Mouse (Mus musculus): ENCODE results near the gene Imp4.
A peak's percentile ranks its signal among the peaks of the same experiment; 100 is the strongest.
"Not testable (repeated sequence)": the region's sequence is repeated elsewhere in the genome, so short reads cannot be mapped to it uniquely, and the experiment has no call there.

The Imp4 gene

DNA sequence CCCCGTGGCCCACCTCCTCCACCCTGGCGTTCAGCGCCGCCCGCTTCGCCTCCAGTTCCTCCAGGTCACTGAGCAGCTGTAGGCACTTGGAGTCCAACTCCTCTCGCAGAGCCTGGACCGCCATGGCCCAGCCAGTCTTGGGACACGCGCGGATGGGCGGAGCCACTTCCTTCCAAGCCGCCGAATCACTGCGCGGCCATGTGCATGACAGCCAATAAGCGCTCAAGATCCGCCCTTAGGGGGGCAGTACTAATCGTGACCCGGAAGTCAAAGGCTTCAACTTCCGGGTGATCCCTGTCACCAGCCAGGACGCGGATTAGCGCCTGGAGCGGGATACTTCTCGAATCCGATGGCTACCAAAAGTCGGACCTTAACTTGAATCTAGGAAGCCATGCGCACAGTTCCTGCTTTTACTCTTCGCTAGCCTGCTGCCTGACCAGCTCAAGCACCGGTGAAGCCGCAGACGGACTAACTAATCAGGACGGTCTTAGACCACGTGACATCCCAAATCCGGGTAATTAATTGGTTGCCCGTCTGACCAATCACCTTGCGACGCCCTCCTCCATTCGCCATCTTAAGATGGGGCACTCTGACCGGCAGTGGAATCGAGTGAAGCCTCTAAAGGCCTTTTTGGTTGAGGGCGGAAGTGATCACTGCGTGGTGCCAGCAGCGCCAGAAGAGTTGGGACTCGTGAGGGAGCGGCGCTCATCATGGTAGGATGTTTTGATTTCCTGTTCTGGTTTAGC lies at the start of gene Imp4, which contains the start of gene Ccdc115:
Gene Imp4 (plus strand): TSS at position 637 of the 746 bp plus-strand sequence.
Gene Ccdc115 (minus strand): TSS at position 458 of the 746 bp plus-strand sequence.
- peak; percentile 94 to 96 for DNase-seq

DNA sequence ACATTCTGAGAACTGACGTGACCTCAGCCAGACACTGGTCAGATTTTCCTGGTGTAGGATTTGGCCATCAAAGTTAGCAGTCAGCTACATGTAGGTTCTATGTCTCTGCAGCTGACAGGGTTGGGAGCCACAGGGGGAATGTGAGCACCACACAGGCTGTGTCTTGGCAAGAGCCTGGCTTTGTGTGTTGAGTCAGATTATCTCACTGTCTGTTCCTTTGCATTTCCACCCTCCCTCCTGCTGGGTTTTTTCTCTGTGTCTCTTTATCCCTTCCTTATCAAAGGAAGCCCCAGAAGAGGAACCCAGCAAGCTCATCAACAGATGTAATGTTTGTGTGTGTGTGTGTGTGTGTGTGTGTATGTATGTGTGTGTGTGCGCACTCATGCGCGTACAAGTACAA lies 43.3 kb upstream of the Imp4 start:
- peak in 1 of 2 experiments; percentile 23 for DNase-seq

- peak; percentile 30 to 37 for DNase-seq
Observed at GRCm38 (mm10) chr1:34399182-34399953, 40.3 kb upstream of the Imp4 start.

DNA sequence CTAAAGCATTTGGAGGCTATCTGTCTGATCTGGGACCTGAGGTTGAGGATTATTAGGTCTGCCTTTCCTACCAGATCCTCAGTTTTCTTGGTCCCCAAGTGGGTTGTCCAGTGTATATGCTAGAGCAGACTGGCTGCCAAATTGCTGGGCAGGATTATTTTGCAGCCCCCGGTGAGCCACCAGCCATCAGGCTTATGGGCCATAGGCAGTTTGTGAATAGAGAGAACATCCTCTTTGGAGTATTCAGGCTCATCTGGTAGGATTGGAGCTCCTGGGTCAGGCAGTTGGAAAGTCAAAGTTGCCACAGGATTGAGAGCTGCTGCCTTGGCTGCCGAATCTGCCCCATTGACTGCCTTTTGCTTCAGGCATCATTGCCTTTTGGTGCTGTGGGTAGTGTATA lies 11.2 kb upstream of the Imp4 start:
- DNase-seq, result no peak

GRCm38 (mm10) chr1:34429281-34429680 lies 10.4 kb upstream of the Imp4 start:
- DNase-seq, result no peak

DNA sequence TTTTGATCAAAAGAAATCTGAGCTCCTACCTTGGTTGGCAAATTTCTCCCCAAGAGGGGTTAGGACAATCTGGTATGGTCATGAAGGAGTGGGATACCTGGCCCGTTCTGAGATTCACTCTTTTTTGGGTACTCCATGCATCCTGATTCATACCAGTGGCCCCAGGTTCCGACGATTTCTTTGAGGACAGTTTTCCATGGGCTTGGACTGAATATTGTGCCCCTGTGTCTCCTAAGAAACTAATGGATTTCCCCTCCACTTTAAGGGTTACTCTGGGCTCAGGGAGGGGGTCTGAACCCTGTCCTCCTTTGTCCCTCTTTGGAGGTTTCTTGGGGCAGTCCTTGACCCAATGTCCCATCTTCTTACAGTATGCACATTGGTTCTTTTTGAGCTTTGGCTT lies 8.7 kb upstream of the Imp4 start:
- no peak for DNase-seq

DNA sequence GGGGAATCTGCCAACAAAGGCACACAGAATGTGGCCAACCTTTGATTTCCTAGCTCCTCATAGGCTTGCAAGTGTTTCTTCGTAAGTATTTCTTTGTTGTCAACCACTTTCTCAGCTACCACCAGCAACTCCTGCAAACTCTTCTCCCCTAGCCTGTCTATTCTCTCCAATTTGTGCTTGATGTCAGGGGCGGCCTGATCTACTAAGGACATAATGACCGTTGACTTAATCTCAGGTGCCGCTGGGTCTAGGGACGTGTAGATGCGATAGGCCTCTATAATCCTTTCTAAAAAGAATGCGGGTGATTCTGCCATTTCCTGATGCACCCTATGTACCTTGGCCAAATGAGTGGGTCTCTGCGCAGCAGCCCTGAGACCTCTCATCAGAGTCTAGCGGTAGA lies 8.2 kb upstream of the Imp4 start:
- no peak for DNase-seq

- DNase-seq, result peak; percentile 43 to 64
Observed at GRCm38 (mm10) chr1:34432411-34432775, 7.3 kb upstream of the Imp4 start.

GRCm38 (mm10) chr1:34432776-34433481 lies 6.7 kb upstream of the Imp4 start:
- peak; percentile 44 to 47 for DNase-seq

- peak; percentile 47 to 52 for DNase-seq
Observed at GRCm38 (mm10) chr1:34433891-34434521, 5.6 kb upstream of the Imp4 start.

DNA sequence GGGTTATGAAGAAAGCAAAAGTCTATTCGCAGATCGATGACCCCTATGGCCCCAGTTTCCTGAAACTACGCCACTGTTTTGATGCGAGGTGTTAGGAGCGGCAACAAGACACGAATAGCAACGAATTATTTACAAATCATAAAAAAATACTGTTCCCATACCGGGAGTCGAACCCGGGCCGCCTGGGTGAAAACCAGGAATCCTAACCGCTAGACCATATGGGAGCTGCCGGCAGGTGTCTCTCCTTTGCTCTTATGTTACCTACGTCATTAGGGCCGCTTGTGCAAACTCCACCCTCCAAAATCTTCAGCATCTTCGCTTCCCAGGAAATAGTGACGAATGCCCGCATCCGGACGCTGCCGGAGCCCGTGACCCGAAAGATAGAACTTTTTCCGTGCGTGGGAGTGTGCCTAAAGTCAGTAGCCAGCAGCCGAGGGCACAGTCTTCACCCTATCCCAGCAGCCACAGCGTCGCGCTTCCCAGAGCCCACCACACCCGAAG lies 4.9 kb upstream of the Imp4 start:
- peak; percentile 95 to 98 for DNase-seq

- no peak for DNase-seq
Observed at GRCm38 (mm10) chr1:34435371-34436120, 4.1 kb upstream of the Imp4 start.

DNA sequence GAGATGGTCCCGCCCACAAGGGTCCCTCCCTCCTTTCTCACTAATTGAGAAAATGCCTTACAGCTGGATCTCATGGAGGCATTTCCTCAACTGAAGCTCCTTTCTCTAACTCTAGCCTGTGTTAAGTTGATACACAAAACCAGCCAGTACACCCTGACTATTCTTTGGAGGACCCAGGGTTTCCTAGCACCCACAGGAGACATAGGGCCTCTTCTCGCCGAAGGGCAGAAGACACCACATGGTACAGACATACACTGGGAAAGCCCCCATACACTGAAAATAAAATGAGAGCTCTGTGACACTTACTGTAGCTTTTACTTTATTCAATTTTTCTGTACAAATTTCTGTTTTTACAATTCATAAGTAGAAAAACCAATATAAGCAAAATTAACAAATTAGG lies 3.3 kb upstream of the Imp4 start:
- DNase-seq, result no peak

- DNase-seq, result not testable (repeated sequence)
Observed at GRCm38 (mm10) chr1:34437366-34437765, 2.3 kb upstream of the Imp4 start.

- no peak for DNase-seq
Observed at GRCm38 (mm10) chr1:34438381-34439051, 1.1 kb upstream of the Imp4 start.

GRCm38 (mm10) chr1:34439961-34440630 lies 445 bp downstream of the Imp4 start:
- DNase-seq, result peak in 1 of 2 experiments; percentile 38

DNA sequence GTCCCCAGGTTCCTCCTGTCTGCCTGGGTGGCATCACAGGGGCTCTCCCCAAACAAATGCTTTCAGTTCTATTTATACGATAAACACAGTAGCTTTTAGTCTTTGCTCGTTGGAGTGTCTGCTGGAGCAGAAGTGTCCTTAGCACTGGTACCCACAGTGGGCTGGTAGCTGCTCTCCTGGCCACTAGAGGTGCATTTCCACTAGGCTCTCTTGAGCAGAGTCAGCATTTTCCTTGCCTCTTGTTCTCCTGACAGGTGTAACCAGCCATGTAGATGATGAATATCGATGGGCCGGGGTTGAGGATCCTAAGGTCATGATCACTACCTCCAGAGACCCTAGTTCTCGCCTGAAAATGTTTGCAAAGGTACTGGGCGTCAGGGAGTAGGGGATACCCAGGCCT lies 3.5 kb downstream of the Imp4 start:
- no peak for DNase-seq

DNA sequence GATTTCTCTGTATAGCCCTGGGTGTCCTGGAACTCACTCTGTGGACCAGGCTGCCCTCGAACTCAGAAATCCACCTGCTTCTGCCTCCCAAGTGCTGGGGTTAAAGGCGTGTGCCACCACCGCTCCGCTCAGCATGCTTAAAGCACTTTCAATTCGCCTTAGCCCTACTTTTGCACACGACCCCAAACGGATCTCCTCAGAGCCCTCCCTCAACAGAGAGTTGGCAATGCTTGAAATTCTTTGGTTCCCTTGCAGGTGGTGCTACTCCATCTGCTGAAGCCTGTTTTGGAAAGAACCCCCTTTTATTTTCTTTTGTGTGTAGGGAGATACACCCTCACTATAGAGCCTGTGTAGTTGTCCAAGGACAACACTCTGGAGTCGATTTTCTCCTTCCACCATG lies 18.8 kb downstream of the Imp4 start:
- DNase-seq, result no peak

DNA sequence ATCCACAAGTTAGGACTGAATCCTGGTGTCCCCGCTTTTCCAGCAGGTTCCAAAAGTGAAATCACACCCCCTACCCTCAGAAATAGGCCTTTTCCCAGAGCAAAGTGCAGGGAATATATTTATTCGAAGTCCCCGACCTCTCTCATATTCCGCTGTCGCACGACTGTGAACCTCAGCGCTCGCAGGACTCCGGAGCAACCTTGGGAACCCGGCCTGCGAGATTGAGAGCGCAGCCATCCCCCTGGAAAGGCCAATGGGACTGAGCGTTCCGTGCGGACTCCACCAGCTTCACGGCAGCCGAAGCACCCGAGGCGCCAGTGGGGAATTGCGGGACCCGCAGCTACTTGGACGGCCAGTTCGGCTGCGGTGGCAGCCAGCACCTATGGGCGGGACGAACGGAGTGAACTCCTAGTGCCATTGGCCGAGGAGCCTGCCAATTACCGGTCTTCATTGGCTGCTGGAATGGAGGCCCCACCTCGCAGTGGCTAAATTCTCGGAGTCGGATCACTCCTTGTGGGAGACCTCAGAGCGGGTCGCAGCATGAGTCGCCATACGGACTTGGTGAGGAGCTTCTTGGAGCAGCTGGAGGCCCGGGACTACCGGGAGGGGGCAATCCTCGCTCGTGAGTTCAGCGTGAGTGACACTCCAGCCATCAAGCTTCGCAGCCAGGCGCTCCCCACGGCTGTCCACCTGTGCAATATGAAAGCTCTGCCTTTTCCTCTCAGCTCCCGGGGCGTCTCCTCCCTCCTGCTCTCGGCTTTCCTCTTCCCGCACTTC lies 19.8 kb downstream of the Imp4 start, which contains the start of gene Ptpn18:
Gene Ptpn18 (plus strand): TSS at position 479 of the 777 bp plus-strand sequence.
- peak; percentile 97 to 99 for DNase-seq

GRCm38 (mm10) chr1:34460061-34460441 lies 20.4 kb downstream of the Imp4 start:
- DNase-seq, result no peak

All from cerebellum, postnatal 25 days (tissue).